Mouse (Mus musculus) heart, postnatal 4 days (tissue): ENCODE results near the gene Kcne2. TPM values are rescaled to one million over a fixed set of nuclear protein-coding genes. Genes with fewer than 3 reads are reported as not detected.

Experiments
- DNase-seq: peaks from one replicate; pipeline ENCODE4 v3.0.0; 2021
- total RNA-seq, 2 experiments: library from RNA; stranded (reverse); gene quantifications; 2 replicates each; pipeline ENCODE4 v1.2.3; 2021

The Kcne2 gene
- under 1 TPM; 0.25 to 0.43 TPM for total RNA-seq

- DNase-seq = no peak
Measured at GRCm38 (mm10) chr16:92292101-92292500, at the start of gene Kcne2. Gene Kcne2 (plus strand): TSS chr16:92292389.

GRCm38 (mm10) chr16:92245909-92246308 is 46.3 kb upstream of the Kcne2 start:
- DNase-seq = no peak

DNA sequence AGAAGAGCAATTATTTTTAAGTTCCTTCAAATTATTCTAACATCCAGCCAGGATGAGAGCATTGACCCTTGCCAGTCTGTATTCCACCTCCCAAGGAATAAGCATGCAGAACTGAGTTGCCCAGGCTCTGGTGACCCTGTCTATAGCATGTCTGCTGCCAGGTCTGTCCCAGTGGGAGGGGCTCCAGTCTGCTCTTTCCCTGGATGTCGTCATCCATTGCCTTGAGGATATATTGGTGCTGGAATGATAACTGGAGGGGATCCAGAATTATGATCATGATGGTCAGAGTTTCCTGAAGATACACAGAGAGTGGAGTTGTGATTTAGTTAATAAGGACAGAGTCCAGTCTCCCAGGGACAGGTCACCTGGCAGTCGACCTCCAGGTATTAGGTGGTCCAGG is 45.2 kb upstream of the Kcne2 start:
- no peak for DNase-seq

- DNase-seq = no peak
Measured at GRCm38 (mm10) chr16:92247700-92248099, 44.5 kb upstream of the Kcne2 start.

- DNase-seq = no peak
Measured at GRCm38 (mm10) chr16:92249681-92250080, 42.5 kb upstream of the Kcne2 start.

DNA sequence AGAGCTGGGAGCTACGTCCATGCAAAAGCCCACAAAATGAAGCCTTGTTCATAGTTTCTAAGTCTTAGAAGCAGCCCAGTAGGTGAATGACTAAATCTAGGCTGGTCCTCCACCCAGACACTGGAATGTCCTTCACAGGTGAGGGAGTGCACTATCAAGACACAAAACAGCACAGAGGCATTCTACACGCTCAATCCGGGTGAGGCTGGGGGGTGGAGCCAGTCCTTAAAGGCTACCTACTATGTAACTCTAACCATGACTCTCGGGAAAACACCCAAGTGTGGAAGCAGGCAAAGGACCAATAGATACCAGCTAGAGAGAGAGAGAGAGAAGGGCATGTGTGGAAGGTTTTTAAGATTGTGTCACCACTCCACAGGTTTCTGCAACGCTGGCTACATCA is 41.7 kb upstream of the Kcne2 start:
- DNase-seq = no peak

- DNase-seq = no peak
Measured at GRCm38 (mm10) chr16:92254316-92254715, 37.9 kb upstream of the Kcne2 start.

- DNase-seq = no peak
Measured at GRCm38 (mm10) chr16:92267861-92268260, 24.3 kb upstream of the Kcne2 start.

- no peak for DNase-seq
Measured at GRCm38 (mm10) chr16:92274516-92274915, 17.7 kb upstream of the Kcne2 start.

DNA sequence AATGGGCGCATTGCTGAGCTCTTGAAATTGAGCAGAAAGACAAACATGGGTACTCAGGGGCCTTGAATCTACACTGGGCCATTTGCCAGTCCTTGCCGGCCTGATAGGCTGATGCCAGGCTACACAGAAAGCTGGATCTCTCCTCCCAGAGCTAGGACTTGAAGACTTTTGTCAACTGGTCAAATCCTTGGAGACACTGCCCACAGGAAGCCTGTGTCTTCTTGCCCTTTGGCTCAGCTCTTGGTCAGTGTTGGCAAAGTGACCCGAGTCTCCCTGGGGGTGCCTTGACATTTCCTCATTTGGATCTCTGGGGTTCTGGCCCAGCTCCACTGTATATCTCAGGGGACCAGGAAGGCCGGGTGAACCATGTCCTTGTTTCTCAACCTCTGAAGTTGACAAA is 16.7 kb upstream of the Kcne2 start:
- DNase-seq = no peak

DNA sequence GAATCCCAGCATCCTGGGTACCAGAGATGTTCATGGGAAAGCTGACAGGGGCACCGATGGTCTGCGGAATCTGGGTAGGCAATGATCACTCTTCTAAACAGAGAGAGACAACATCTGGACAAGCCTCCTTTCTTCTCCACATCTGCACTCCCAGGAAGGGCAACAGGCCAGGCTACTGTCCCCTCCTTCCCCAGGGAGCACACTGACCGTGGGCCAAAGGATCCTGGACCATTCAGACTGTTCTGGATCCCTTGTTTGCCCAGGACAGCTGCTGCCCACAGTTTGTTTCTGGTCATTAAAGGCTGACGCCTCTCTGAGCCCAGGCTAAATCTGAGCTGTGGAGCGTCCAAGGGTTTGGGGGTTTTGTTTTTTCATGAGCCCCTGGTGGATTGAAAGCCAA is 9.5 kb upstream of the Kcne2 start:
- DNase-seq = no peak

GRCm38 (mm10) chr16:92285068-92285467 is 7.1 kb upstream of the Kcne2 start:
- no peak for DNase-seq

- DNase-seq = peak; percentile 93
Measured at GRCm38 (mm10) chr16:92286609-92287008, 5.6 kb upstream of the Kcne2 start.

GRCm38 (mm10) chr16:92288778-92289177 is 3.4 kb upstream of the Kcne2 start:
- peak; percentile 48 for DNase-seq

DNA sequence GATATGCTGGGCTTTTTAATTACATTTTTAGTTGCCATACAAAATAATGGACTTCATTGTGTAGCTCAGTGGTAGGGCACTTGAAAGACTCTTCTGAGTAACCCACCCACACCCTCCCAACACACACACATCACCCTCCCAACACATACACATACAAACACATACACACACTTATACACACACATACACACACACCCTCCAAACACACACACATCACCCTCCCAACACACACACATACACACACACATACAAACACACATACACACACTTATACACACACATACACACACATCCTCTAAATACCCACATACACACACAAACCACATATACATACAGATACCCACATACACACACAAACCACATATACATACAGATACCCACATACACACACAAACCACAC is 2.1 kb upstream of the Kcne2 start:
- no peak for DNase-seq

DNA sequence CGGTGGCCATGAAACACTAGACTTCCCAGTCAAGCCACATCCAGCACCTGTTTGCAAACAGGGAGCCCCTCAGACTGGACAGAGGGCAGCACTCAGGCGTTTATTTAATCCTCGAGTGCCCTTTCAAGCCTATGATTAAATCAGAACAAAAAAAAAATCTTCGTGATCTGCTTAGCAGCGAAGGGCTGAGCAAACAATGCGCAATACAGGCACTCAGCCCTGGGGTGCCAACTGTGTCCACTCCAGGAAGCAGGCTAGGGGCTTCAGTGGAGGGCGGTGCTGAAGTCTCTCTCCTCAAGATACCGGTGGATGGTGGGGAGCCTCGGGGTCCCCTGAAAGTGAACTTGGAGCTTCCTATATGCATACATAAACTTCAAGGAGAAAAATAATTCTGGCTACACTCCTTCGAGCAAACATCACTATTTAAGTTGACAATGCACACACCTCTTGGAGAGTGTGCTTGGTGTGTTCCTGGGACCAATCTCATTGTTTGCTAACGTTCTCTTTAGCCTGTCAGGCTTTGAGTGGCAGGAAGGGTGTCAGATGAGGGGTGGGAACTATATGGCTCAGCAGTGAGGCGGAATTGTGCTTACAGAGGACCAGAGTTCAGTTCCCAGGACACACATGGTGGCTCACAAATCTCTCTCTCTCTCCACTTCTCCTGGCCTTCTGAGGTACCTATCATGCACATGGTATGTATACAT is 2.2 kb downstream of the Kcne2 start:
- no peak for DNase-seq

DNA sequence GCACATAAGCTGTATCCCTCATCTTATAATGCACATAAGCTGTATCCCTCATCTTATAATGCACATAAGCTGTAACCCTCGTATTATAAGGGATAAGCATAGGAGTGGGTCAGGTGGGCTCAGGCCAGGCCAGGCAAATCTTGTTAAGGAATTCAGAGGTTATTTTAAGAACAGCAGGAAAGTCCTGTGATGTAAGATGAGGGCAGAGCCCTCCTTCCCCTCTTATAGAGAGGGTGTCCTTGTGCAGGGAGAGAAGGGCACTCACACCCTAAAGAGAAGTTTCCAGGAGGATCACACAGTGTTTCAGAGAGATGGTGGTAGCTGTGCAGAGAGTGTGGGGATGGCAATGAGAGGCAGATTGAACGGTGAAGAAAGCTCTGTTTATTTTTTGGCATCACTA is 3.1 kb downstream of the Kcne2 start:
- DNase-seq = no peak

DNA sequence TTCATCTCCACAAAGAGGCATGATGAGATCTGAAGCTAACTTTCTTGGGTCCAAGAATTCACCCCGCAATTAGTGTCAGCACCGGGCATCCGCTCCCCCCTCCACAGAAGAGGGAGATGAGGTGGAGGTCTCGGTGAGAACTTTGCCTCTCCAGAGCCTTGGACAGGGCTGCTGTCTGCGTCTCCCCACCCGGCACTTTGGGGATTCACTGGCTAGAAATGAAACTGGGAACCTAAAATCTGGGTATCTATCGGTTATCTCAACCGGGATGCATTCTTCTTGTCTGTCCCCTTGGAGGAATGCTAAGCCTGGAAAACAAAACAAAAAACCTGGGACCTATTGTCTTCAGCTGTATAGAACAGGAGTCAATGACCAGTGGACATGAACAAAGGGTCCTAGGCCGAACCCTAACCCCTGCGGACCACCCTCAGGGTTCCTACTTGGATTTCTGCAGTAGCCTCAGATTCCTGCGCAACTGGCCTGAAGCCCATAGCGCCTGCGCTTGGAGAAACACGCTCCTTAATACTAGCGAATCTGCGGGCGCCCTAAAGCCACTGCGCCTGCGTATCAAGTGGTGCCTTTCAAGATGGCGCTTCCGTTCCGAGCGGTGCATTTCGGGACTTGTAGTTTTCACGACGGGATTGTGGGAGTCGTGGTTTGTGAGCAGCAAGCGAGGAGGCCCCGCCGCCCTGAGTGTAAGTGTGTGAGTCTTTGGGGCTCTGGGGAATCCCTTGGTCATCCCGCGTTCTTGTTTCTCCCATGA is 8.6 kb downstream of the Kcne2 start, which contains the start of gene Smim11:
Gene Smim11 (plus strand): TSS at position 638 of the 763 bp plus-strand sequence.
- peak; percentile 95 for DNase-seq

DNA sequence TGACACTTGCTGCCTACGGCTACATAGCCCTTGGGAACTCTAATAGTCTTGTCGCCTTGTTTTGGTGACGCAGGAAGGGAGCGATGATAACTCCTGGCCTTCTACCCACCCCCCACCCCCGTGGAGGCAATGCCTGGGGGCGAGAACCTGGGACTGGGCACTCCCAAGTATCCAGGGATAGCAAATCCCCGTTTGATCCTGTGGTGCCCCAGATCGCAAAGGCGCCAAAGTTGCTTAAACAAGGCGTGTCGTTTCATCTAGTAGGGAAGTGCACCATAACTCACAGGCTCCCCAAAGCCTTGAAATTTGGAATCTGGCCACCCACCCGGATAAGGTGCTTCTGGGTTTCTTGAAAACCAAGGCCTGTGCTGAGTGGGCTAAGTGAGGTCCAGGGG is 9.2 kb downstream of the Kcne2 start:
- peak; percentile 37 for DNase-seq

DNA sequence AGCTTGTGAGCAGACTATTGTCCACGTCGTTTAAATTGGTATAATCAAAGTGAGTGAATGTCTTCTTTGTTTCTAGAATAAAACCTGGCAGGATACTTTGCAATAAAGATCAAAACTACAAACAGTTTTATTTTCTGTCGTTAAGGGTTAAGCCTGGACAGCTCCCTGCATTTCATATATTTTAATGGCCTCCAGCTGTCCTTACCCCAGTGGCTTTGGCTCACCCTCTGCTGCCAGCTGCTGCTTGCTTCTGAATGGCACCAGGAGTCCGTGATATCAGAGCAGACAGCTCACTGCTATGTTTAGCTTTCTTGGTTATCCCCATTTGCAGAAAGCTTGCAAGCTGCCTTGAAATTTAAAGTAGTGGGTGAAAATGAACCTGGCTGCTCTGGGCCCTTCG is 9.8 kb downstream of the Kcne2 start:
- peak; percentile 53 for DNase-seq

DNA sequence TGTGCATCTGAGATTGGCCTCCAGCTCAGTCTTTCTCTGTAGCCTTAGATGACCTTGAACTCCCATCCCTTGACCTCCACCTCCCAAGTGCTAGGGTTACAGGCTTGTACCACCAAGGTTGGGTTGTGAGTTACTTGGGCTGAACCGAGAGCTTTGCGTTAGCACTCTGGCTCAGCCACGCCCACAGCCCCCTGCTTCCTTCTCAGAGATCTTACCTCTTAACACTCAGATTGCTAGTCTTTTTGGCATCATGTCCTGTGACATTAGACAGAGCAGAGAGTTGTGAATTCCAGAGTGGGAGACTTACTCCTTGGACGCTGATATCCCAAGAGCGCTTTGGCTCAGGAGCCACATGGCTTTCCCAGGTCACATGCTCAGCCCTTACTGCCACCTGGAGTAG is 10.3 kb downstream of the Kcne2 start:
- no peak for DNase-seq

DNA sequence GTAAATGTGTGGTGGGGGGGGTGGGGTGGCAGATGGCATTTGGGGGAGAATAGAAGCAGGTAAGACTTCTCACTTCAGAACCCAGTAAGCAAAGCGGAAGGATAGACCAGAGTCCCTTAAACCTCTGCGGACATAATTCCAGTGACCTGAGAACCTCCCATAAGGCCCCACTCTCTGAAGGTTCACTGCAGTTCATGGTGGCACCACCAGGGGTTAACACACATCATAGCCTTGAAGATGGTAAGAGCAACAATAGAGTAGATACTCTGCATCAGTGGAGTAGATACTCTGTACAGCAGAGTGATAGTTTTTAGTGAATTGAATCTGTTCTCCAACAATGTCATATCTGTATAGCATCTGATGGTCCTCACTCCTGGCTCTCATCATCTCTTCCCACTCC is 13.3 kb downstream of the Kcne2 start:
- DNase-seq = no peak

DNA sequence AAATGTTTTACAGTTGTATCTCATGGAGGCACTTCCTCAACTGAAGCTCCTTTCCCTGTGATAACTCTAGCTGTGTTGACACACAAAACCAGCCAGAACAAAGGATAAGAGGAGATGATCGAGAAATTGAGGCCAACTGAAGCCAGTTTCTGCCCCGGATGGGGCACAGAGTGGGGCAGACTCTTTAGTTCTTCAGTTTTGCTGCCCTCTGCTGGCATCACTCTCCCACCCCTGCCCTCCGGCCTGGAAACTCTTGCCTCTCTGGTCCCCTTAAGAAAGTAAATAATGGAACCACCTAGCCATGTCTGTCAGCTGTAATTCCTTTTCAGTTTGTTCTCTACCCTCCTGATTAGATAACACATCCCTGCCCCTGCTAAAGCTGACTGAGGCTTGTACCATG is 15.8 kb downstream of the Kcne2 start:
- DNase-seq = no peak

DNA sequence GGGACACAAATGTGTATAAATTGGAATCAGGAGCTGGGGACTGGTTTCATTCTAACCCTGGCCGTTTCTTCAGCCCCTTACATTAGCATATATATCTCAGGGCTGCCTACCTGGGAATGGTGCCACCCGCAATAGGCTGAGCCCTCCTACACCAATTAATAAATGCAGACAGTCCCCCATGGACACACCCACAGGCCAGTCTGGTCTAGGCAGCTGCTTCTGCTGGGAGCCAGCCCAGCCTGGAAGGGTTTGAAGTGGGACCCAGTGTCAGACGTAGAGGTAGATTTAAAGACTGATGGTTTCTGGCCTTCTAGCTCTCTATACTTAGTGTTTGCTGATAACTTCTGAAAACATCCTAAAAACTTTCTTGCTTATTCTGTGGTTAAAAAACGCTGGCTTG is 16.9 kb downstream of the Kcne2 start:
- DNase-seq = no peak
